Mouse (Mus musculus): ENCODE results near the gene Pfkfb2. TPM values are rescaled to one million over a fixed set of nuclear protein-coding genes. Genes with fewer than 3 reads are reported as not detected.

Pfkfb2 gene
- polyA plus RNA-seq (2014; fragmentation: Nextera tagmentation; extraction: Ambion mirVana), result 6.3 and 9.5 TPM in 2 replicates

DNA sequence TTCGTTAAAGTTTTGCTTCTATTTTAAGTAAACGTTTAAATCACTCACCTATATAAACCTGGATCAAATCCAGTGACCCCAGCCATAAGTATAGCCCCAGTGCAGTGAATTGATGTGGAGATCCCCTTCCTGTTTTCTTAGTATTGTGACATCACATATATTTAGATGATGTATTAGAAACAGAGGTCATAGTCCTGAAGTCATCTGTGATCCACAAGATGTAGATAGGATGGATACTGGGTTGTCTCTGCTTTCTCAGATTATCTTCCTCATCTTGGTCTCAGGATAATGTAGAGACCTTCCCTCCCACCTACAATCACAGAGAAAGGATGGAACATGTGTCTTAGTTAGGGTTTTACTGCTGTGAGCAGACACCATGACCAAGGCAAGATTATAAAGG is at the start of gene Pfkfb2:
Gene Pfkfb2 (minus strand): TSS at position 101 of the 400 bp plus-strand sequence.
- no peak within 1 kb of the TSS for H3K27ac ChIP-seq (ENCODE audit: low read depth, low read length)
- H3K27me3 ChIP-seq (ENCODE audit: control insufficient read depth, insufficient read depth, low read length), result no peaks in the 10 kb centered on the region
- peaks cover 4% of the 10 kb centered on the region; the same call in 1 of the 2 replicates for H3K4me1 ChIP-seq (ENCODE audit: control insufficient read depth, insufficient read depth, low read length)
- ATAC-seq (ENCODE audit: low FRiP score) (no peak), DNase-seq (ENCODE audit: low spot score, missing footprints) (no peak)
- H3K4me2 ChIP-seq, result no peak within 1 kb of the TSS
- H3K36me3 ChIP-seq (ENCODE audit: control insufficient read depth, insufficient read depth, low read length), result no peaks in the 10 kb centered on the region
- no peak within 1 kb of the TSS for H3K4me3 ChIP-seq (ENCODE audit: low read depth, low read length)
- WGBS, result 86% methylated on average over 2 of the region's 2 CpGs
- no peaks in the 10 kb centered on the region for H3K9me3 ChIP-seq (ENCODE audit: control insufficient read depth, low read length)
- no peak within 1 kb of the TSS for H3K9ac ChIP-seq (ENCODE audit: low read length)

DNA sequence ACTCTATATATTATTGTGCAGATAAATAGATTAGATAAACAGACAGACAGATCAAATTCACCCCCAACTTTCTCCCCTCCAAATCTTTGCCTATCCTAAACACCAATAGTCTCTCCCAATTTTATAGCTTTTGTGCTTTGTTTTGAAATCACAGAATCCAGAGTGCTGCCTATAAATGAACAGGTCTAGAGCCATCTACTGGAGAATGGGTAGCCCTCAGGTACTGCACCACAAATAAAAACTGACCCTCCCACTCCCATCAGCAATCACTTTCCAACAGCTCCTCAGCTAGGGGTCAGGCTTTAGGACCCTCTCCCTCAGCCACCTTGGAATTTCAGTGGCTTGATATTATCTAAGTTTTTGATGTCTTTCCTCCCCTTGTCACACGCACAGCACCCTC is 47.6 kb upstream of the Pfkfb2 start:
- Histone ChIP-seq H3K4me1 (ENCODE audit: control insufficient read depth, insufficient read depth, low read length) (no peaks in the 10 kb centered on the region), H3K27ac (ENCODE audit: low read depth, low read length) (no peak overlapping the region), H3K4me2 (no peak overlapping the region), H3K36me3 (ENCODE audit: control insufficient read depth, insufficient read depth, low read length) (no peaks in the 10 kb centered on the region), H3K9ac (ENCODE audit: low read length) (no peak overlapping the region), H3K27me3 (ENCODE audit: control insufficient read depth, insufficient read depth, low read length) (no peaks in the 10 kb centered on the region), H3K9me3 (ENCODE audit: control insufficient read depth, low read length) (no peaks in the 10 kb centered on the region), H3K4me3 (ENCODE audit: low read depth, low read length) (no peak overlapping the region)
- 96% methylated on average over 1 of the region's 1 CpGs for WGBS
- ATAC-seq (ENCODE audit: low FRiP score) (no peak), DNase-seq (ENCODE audit: low spot score, missing footprints) (no peak)

DNA sequence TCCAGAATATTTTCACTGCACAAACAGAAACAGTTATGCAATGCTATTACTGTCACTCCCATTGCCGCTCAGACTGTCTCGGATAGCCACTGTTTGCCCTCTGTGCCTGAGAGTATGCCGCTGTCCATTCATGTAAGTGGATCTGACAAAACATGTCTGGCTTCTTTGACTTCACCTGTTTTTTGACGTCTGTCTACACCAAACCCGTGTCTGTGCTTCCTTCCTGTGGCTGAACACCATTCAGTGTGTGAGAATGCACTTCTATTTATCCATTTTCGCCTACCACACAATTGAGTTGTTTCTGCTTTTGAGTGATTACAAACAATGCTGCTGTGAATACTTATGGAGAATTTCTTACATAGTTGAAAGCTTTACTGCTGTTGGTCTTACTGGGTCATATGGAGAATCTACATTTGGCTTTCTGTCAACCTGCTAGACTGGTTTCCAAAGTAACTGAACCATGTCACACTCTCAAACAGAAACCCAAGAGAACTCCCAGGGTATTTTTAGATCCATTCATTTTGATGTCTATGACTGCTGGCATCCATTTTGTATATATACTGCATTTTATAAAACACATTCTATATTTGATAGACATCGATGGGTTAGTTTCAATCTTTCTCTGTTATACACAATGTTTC is 46.8 kb upstream of the Pfkfb2 start:
- H3K27ac ChIP-seq (ENCODE audit: low read depth, low read length), result peak overlapping the region; percentile 30; the same call in 1 of the 2 replicates
- H3K4me3 ChIP-seq (ENCODE audit: low read depth, low read length), result no peak overlapping the region
- no peaks in the 10 kb centered on the region for H3K36me3 ChIP-seq (ENCODE audit: control insufficient read depth, insufficient read depth, low read length)
- no peaks in the 10 kb centered on the region for H3K4me1 ChIP-seq (ENCODE audit: control insufficient read depth, insufficient read depth, low read length)
- WGBS, result 78% methylated on average over 7 of the region's 7 CpGs
- H3K27me3 ChIP-seq (ENCODE audit: control insufficient read depth, insufficient read depth, low read length), result no peaks in the 10 kb centered on the region
- no peak overlapping the region for H3K9ac ChIP-seq (ENCODE audit: low read length)
- H3K4me2 ChIP-seq, result no peak overlapping the region
- ATAC-seq (ENCODE audit: low FRiP score) (0 out of 2 replicates have a peak, but pooled peaks have one; percentile 20), DNase-seq (ENCODE audit: low spot score, missing footprints) (peak; percentile 82)
- H3K9me3 ChIP-seq (ENCODE audit: control insufficient read depth, low read length), result no peaks in the 10 kb centered on the region

DNA sequence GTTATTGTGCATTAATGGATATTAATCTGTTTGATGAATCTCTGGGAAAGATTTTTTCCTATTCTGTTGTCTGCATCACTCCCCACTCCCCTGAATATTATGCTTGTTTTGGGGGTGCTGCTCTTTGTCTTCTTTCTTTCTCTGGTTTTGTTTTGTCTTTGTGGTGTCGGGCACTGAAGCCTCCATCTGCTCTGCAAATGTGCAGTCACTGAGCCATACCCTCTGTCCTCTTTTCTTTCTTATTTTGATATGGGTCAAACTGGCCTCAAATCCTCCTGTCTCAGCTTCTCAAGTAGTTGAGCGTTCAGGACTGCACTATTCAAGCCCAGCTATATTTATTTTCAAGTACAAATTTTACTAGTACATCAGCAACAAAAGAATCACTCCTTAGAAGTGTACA is 46.2 kb upstream of the Pfkfb2 start:
- DNase-seq (ENCODE audit: low spot score, missing footprints) (peak; percentile 51), ATAC-seq (ENCODE audit: low FRiP score) (peak; percentile 61)
- H3K4me2 ChIP-seq, result no peak overlapping the region
- no peaks in the 10 kb centered on the region for H3K36me3 ChIP-seq (ENCODE audit: control insufficient read depth, insufficient read depth, low read length)
- H3K4me3 ChIP-seq (ENCODE audit: low read depth, low read length), result no peak overlapping the region
- no peaks in the 10 kb centered on the region for H3K27me3 ChIP-seq (ENCODE audit: control insufficient read depth, insufficient read depth, low read length)
- H3K9me3 ChIP-seq (ENCODE audit: control insufficient read depth, low read length), result no peaks in the 10 kb centered on the region
- peak overlapping the region; percentile 30; the same call in 1 of the 2 replicates for H3K27ac ChIP-seq (ENCODE audit: low read depth, low read length)
- WGBS, result 37% methylated on average over 2 of the region's 2 CpGs
- H3K4me1 ChIP-seq (ENCODE audit: control insufficient read depth, insufficient read depth, low read length), result no peaks in the 10 kb centered on the region
- H3K9ac ChIP-seq (ENCODE audit: low read length), result no peak overlapping the region

DNA sequence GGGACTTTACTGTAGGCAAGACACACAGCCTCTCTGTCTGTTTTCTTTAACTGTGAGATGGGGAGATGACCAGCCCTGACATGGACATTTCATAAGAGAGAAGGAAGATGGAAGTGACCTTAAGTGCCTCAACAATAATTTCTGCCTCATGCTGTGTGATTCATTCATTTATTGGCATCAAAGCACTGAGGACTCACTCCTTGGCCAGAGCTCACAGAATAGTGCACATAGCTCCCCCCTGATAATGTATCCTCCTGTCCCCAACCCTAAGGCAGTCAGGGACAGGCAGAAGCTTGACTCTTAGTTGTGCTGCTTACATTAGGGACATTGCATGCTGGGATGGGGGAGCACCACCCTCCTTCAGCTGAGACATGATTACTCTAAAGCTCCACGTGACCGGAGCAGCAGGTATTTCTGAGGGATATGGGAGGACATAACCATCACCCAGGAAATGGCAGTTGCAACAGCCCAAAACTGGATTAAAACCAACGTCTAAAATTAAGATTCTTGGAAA is 42.0 kb upstream of the Pfkfb2 start:
- 72% methylated on average over 3 of the region's 3 CpGs for WGBS
- no peak for ATAC-seq (ENCODE audit: low FRiP score)
- Histone ChIP-seq H3K4me1 (ENCODE audit: control insufficient read depth, insufficient read depth, low read length) (no peaks in the 10 kb centered on the region), H3K27me3 (ENCODE audit: control insufficient read depth, insufficient read depth, low read length) (no peaks in the 10 kb centered on the region), H3K9ac (ENCODE audit: low read length) (no peak overlapping the region), H3K36me3 (ENCODE audit: control insufficient read depth, insufficient read depth, low read length) (no peaks in the 10 kb centered on the region), H3K27ac (ENCODE audit: low read depth, low read length) (no peak overlapping the region), H3K4me2 (no peak overlapping the region), H3K9me3 (ENCODE audit: control insufficient read depth, low read length) (no peaks in the 10 kb centered on the region), H3K4me3 (ENCODE audit: low read depth, low read length) (no peak overlapping the region)
- DNase-seq (ENCODE audit: low spot score, missing footprints), result no peak

DNA sequence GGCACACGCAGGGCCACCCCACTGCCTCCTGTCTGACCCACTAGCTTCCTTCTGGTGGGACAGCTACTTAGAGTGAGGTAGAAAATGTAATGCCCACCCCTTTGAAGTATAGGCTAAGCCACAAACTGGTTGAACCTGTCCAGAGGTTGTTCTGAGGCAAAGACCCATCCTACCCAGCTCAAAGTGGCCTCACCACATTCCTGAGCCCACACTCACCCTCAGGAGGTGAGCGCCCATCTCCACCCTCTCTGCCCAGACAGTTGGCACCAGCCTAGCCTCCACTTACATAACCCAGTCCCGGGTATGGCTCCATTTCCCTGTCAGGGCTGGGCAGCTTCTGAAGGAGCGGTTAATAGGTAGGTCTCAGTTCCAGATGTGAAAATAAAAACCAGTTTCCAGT is 41.4 kb upstream of the Pfkfb2 start:
- DNase-seq (ENCODE audit: low spot score, missing footprints), result no peak

DNA sequence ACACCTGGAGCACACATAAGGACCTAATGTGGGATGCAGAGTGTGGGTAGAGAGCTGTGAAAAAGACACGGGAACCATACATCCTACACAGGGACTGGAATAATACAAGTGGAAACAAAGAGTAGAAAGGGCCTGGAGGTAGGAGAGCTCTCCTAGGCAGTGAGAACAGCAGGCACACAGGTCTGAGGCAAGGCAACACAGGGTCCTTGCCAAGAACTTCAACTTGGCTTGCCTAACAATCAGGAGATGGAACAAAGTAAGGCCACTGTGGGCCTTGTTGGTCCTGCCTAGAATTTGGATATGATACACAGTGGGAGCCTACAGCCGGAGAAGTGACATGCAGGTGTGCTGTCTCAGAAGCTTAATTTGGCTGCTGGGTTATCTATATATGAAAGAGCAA is 40.9 kb upstream of the Pfkfb2 start:
- Histone ChIP-seq H3K4me1 (ENCODE audit: control insufficient read depth, insufficient read depth, low read length) (no peaks in the 10 kb centered on the region), H3K27me3 (ENCODE audit: control insufficient read depth, insufficient read depth, low read length) (no peaks in the 10 kb centered on the region), H3K4me3 (ENCODE audit: low read depth, low read length) (no peak overlapping the region), H3K4me2 (no peak overlapping the region), H3K9ac (ENCODE audit: low read length) (no peak overlapping the region), H3K27ac (ENCODE audit: low read depth, low read length) (no peak overlapping the region), H3K9me3 (ENCODE audit: control insufficient read depth, low read length) (no peaks in the 10 kb centered on the region), H3K36me3 (ENCODE audit: control insufficient read depth, insufficient read depth, low read length) (no peaks in the 10 kb centered on the region)
- WGBS, result 89% methylated on average over 2 of the region's 2 CpGs
- DNase-seq (ENCODE audit: low spot score, missing footprints) (no peak), ATAC-seq (ENCODE audit: low FRiP score) (no peak)

More for the DNA sequence above, 41.4 kb upstream of the Pfkfb2 start:
- Histone ChIP-seq H3K27me3 (ENCODE audit: control insufficient read depth, insufficient read depth, low read length) (no peaks in the 10 kb centered on the region), H3K4me2 (no peak overlapping the region), H3K9ac (ENCODE audit: low read length) (no peak overlapping the region), H3K9me3 (ENCODE audit: control insufficient read depth, low read length) (no peaks in the 10 kb centered on the region), H3K4me3 (ENCODE audit: low read depth, low read length) (no peak overlapping the region), H3K36me3 (ENCODE audit: control insufficient read depth, insufficient read depth, low read length) (no peaks in the 10 kb centered on the region), H3K27ac (ENCODE audit: low read depth, low read length) (no peak overlapping the region), H3K4me1 (ENCODE audit: control insufficient read depth, insufficient read depth, low read length) (no peaks in the 10 kb centered on the region)
- WGBS, result 89% methylated on average over 4 of the region's 4 CpGs
- no peak for ATAC-seq (ENCODE audit: low FRiP score)

DNA sequence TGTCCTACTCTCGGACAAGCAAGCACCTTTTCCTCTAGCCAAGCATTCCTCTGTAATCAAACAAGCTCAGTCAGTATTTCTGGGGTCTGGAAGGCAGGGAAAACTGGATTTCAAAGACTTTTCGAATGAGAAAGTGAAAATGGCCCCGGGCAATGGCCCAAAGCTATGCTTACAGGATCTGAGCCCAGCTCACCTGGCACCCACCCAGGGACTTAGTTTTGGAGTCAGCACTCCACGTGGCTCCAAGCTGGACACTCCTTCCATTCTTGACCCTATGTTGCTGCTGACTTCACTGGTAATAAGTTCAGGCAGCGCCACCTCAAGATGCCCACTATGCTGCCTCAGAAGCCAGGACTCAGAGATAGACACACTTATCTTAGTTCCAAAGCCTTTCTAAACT is 38.0 kb upstream of the Pfkfb2 start:
- H3K9me3 ChIP-seq (ENCODE audit: control insufficient read depth, low read length), result no peaks in the 10 kb centered on the region
- H3K9ac ChIP-seq (ENCODE audit: low read length), result no peak overlapping the region
- no peaks in the 10 kb centered on the region for H3K27me3 ChIP-seq (ENCODE audit: control insufficient read depth, insufficient read depth, low read length)
- no peak overlapping the region for H3K4me3 ChIP-seq (ENCODE audit: low read depth, low read length)
- DNase-seq (ENCODE audit: low spot score, missing footprints) (peak; percentile 47), ATAC-seq (ENCODE audit: low FRiP score) (no peak)
- H3K4me1 ChIP-seq (ENCODE audit: control insufficient read depth, insufficient read depth, low read length), result no peaks in the 10 kb centered on the region
- no peak overlapping the region for H3K4me2 ChIP-seq
- H3K27ac ChIP-seq (ENCODE audit: low read depth, low read length), result no peak overlapping the region
- 90% methylated on average over 5 of the region's 5 CpGs for WGBS
- H3K36me3 ChIP-seq (ENCODE audit: control insufficient read depth, insufficient read depth, low read length), result no peaks in the 10 kb centered on the region

DNA sequence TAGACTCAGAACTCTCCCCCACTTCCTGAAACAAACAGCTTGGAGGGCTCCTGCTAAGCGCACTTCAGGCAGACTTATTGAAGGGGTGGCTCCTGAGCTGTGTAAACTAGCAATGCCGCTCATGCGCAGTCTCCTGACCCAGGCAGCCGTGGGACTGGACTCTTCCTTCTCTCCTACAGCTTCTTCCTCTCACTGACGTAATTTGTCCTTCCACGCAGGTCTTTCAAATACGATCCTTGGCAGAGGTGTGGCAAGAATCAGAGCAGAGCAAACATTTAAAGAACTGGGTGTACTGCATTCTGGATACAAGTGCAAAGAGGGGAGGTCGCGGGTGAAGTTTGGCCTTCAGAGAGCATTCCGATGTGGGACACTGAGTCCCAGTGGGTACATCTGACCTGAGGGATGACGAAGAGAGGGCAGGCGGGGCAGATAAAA is 35.0 kb upstream of the Pfkfb2 start:
- Histone ChIP-seq H3K27ac (ENCODE audit: low read depth, low read length) (no peak overlapping the region), H3K9me3 (ENCODE audit: control insufficient read depth, low read length) (no peaks in the 10 kb centered on the region), H3K4me1 (ENCODE audit: control insufficient read depth, insufficient read depth, low read length) (no peaks in the 10 kb centered on the region), H3K4me3 (ENCODE audit: low read depth, low read length) (no peak overlapping the region), H3K4me2 (no peak overlapping the region), H3K9ac (ENCODE audit: low read length) (no peak overlapping the region), H3K27me3 (ENCODE audit: control insufficient read depth, insufficient read depth, low read length) (no peaks in the 10 kb centered on the region), H3K36me3 (ENCODE audit: control insufficient read depth, insufficient read depth, low read length) (no peaks in the 10 kb centered on the region)
- DNase-seq (ENCODE audit: low spot score, missing footprints), result no peak
- WGBS, result 92% methylated on average over 12 of the region's 12 CpGs
- ATAC-seq (ENCODE audit: low FRiP score), result no peak
